Mouse (Mus musculus): ENCODE measurements around the gene Cryz. TPM values are rescaled to one million over a fixed set of nuclear protein-coding genes. Genes with fewer than 3 reads are reported as not detected.

The Cryz gene
- total RNA-seq (2021): 10 to 100 TPM; 18.1 to 20.2 TPM
- long read RNA-seq, transcript Cryz-208 (9 exons, 2,505 nt): major isoform, 10 of 13 reads
- long read RNA-seq, partial matches to known transcripts: 2 of 13 reads
- long read RNA-seq, other reads (novel, unspliced or antisense): 1 of 13 reads

DNA sequence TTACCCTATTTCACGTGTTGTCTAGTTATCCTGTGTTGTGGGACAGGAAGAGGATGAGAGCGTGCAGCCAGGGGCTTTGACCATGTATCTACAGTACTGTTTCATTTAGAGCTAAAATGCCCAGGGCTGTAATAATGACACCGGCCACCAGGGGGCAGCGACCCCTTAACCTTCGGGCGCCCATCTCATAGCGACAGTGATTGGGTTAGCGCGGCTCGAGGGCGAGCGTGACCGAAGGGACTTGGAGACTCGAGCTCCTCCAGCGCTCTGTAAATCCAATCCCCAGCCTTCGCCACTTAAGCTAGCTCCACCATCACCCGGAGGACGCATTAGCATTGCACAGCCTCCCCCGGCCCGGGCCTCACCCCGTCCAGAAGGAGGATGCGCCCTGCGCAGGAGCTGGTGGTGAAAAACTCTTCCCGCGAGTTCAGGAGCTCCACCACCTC is at the start of gene Cryz:
Gene Cryz (plus strand): TSS at position 224 of the 446 bp plus-strand sequence.
- DNase-seq (ENCODE audit: low spot score in 2 of 2): peak; percentile 94

DNA sequence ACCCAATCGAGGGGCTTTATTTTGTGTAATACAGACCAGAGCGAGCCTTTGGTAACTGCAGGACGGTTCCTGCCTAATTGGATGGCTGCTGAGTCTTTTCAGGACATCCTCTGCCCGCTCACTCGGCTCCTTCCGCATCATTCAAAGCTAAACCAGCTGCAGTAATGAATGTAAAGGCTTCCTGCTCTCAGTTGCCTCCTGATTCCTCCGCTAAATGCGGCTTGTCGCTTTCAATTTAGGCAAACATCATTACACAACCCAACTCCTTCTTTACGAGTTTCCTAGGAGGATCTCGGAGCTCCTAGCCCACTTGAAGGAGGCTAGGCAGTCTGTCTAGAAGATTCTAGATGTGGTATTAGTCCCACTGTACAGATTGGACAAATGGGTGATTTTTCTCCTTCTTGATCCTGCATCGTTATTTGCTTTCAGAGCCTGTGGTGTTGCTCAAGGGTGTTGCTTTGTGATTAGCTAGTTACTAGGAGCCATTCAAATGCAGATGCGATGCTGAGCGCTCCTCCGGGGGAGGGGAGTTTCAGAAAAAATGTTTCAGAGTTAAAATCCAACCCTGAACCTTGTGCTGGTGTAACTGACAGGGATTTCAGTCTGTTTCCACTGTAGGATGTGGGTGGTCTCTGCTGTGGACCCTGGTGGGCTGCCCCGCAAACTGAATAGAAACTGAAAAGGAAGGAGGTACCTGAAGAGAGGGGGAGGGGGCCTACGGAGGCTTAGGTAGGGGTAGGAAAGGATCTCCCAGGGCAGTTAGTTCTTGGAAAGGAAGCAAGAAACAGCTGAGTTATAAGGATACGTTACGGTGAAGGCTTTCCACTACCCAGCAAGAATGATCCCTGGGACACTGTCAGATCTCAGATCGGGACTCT is 48.7 kb upstream of the Cryz start:
- no peak for DNase-seq (ENCODE audit: low spot score in 2 of 2)

DNA sequence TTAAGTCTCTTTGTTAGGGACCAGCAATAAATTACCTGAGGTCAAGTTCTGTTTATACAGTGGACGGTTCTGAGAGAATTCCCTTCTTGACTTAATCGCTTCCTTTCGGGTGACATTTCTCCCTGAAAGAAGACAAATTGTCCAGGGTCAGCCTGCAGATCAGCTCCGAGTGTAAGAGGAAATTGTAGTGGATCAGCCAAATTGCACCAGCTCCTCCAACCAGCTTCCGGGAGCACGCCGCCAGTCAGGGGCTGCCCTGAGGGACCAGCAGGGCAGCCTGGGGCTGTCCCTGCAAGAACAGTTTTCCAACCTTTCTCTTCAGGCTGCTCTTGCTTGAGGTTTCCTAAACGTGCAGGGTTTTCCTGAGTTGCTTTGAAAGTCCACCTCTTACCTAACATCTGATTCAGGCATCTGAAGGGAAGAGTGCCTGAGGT is 47.6 kb upstream of the Cryz start:
- DNase-seq (ENCODE audit: low spot score in 2 of 2): no peak

DNA sequence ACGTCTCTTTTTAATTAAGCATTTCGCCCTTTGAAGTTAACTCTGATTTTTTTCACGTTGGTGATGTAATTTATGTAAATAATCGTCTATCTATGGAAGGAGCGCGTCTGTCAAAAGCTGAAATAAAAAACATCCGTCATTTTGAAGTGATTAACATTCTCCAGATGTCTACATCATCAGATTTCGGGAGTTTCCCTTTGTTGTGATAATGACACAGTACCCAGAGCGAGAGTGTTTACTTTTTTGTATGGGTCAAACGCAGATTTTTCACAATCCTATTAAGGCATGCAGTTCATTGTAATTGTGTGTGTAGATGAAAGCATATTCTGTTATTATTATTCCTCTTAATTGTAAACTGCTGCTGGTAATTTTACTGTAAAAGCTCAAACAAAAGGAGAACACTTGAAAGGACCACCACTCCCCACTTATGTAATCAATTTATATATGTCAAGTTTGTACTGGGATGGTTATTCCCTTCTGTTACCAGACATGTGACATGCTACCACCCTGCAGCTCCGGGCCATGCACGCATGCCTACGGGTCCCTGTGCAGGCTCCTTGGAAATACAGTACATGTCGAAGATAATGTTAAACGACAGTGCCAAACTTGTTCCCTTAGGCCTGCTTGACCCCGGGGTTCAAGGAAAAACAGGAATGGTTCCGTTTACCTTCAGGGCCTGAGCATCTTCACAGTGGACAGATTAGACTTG is 46.0 kb upstream of the Cryz start:
- no peak for DNase-seq (ENCODE audit: low spot score in 2 of 2)

DNA sequence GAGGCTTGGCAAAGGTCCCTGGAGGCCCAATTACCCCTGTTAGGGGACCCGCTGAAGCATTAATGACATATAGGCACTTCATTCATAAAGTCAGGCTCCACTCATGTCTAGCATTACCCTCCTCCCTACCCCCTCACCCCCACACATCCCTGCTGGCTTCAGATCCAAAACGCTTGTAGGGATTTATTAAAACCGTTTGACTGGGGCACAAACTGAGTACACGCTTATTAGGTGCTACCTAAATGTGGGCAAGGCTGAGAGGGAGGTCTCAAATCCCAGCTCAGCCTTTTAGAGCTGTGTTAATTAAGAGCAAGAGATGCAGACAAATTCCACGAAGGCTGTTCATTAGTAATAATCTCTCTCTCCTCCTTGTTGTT is 45.5 kb upstream of the Cryz start:
- DNase-seq (ENCODE audit: low spot score in 2 of 2): no peak

DNA sequence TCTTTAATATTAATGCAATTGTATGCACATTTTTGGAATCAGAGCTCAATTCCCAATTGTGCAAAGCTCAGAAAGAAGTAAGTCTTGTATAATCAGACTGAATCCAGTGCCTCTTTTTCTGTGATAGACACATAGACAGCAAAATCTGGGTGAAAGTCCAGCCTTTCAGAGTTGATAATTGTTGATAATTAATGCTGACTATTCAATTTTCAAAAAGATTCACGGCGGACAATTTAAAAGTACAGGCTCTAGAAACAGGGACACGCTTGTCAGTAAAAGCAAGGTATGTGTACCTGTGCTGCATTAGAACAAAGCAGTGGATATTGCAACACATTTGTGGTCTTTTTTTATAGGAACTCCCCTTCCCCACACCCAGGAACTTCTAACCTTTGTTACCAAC is 34.3 kb upstream of the Cryz start:
- DNase-seq (ENCODE audit: low spot score in 2 of 2): no peak

DNA sequence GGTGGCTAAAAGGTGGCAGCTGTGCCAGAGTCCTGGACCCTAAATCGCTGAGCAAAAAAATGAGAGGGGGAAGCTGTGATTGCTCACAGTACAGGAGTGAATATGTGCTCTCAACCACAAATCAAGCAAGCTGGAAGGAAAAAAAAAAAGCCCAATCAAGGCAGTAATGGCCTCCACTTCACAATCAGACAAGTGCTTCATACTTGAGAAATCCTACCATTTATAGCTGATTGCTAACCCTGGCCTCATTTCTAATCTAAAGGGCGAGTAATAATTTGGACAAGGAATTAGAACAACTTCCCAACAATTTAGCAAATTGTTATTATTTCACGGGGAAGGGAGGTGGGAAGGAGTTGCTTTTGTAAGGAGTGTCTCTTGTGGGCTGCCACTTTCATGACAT is 31.1 kb upstream of the Cryz start:
- no peak for DNase-seq (ENCODE audit: low spot score in 2 of 2)

DNA sequence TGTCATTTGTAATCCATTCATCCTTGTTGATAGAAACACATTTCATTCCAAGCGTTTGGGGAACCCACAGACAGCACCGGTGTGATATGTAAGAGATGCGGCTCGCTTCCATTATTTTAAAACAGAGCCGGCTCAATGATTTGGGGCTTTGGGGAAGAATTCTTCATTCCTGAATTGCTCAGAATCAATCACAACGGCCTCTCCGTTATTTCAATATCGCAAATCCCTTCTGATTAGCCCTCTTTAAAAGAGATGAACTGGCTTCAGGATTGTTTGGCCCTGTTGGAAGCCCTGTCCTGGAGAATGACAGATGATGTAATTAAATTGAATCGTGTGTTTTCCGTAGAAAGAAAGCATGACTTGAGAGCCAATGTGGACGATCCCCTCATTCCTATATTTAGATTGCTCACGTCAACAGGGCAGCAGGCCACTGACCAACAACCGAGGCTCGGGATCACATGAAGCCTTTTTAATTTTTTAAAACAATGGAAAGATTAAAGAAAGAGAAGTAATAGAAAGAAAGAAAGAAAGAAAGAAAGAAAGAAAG is 26.4 kb upstream of the Cryz start:
- DNase-seq (ENCODE audit: low spot score in 2 of 2): no peak

DNA sequence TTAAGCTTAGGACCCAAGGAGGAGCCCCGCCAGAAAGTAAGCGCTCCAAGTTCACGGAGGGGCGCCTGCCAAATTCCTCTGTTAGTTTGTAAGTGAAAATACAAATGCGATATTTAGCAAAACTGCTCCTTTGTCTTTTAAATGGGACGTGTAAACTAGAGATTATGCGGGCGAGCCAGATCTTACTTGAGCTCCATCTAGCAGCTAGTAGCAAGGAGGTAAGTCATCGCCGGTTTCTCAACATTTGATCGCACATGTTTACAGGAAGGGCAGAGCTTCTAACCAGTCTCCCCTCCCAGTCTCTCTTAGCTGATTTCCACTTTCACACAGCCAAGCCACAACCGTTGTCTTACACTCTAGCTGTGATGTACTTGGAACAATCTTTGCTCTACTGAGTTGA is 25.7 kb upstream of the Cryz start:
- DNase-seq (ENCODE audit: low spot score in 2 of 2): no peak

DNA sequence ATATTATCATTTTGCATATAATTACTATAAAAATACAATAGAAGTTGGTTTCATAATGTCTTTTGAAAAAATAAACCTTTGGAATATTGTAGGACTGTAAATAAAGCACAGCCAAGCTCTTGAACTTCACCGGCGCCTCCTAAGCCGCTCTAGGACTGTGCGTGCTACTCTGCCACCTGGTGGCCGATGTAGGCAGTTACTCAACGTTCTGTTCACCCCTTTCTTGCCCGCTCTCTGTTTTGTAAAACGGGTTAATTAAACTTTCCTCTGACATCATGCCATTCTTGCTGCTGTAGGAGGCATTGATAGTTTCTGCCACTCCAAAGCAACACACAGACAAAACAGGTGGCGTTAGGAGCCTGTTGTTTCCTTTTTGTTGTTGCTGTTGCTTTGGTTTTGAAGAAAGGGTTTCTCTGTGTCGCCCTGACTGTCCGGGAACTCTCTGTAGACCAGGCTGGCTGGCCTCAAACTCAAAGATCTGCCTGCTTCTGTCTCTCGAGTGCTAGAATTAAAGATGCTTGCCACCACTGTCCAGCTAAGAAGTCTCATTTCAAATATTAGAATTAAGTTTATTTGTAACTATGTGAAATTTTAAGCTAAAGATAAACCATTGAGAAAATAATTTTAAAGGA is 24.1 kb upstream of the Cryz start:
- DNase-seq (ENCODE audit: low spot score in 2 of 2): peak; percentile 81 to 84

DNA sequence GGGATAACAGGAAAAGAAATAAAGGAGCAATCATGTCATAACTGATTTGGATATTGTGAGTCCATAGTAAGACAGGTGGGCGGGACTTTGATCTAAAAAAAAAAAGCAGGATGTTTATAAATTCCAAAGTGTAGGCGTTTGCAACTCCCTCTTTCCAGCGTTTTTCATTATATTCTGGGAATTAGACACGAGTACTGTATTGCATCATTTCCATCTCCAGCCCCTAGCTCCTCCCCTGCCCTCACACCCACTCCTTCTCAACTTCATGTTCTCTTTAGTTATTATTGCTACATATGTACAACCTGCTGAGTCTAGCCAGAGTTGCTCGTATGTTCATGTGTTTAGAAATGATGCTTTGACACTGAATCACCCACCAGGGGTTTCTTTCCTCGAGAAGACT is 22.8 kb upstream of the Cryz start:
- DNase-seq (ENCODE audit: low spot score in 2 of 2): no peak

DNA sequence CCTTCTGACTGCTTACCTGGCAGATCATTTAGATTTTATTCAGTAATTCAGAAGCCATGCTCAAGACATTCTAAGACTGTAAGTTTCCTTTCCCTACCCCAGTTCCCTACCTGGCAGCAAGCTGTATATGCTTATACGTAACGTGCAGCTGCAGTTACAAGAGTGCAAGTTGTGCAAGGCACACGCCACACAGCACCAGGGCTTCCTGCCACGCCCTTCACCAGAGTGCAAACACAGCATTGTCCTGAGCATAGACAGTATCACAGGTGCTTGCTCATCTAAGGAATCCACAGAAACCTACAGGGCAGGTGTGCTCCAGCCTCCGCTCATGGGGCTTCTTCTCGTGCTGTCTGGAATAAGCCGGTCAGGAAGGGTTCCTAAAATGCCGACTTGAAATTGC is 18.6 kb upstream of the Cryz start:
- DNase-seq (ENCODE audit: low spot score in 2 of 2): no peak

DNA sequence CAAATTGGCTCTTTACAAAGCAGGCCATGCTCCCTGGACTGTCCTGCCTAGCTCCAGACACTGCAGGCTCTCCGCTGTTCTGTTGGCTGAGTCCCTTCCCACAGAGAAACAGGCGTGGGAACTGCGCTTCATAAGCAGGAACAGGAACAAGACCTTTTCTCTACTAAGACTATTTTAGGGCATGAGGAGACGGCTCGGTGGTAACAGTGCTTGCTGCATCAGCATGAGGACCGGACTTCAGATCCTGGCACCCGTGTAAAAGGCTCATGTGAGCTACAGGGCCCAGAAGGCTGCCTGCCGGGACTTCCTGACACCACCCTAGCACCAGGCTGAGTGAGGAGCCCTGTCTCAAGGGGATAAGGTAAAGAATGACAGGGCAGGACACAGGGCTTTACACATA is 12.2 kb upstream of the Cryz start:
- DNase-seq (ENCODE audit: low spot score in 2 of 2): no peak

DNA sequence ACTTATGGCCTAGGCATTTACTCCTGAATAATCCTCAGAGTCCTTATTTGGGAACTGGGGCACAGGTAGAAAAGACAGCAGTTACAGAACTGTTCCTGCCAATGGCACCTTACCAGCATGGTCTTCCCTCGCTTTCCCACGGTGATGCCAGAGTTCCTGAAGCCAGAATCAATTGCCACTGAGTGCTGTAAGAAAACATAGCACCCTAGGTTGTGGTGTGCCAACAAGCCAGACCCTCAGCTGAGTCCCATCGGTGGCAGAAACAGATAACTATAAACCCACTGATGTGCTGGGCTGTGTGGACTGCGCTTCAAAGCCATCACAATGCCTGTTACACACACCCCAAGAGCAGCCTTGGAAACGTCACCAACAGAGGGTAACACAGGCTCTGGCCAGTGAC is 5.5 kb upstream of the Cryz start:
- no peak for DNase-seq (ENCODE audit: low spot score in 2 of 2)

DNA sequence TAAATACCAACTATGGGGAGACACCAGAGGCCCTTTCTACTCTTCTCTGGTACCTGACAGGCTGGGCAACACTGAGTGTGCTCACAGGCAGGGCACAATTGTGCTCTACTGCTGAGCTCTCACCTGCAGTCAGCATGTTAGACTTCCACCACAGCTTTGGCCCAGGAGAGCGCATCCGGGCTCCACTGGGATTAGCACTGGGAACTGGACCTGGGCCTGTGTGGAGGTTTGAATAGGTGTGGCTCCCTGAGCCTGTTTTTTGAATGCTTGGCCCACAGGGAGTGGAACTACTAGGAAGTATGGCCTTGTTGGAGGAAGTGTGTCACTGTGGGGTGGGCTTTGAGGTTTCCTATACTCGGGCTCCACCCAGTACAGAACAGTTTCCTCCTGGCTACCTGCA is 4.9 kb upstream of the Cryz start:
- no peak for DNase-seq (ENCODE audit: low spot score in 2 of 2)

DNA sequence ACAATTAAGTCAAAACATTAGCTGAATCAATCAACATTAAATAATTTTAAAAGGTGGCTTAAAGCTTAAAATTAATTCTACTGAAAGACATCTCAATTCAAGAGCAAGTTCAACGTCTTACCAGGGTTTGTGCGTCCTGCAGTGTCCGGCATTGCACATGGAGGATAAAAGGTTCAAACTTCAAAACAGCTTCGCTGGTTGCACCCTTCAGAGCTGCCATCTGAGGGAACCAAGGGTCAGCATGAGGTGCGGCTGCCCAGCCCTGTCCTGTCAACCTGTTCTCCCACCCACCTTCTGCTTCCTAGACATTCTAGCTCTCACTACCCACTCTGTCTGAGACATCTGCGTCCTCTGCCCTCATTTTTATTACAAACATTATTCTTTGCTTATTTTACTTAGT is 2.9 kb upstream of the Cryz start:
- DNase-seq (ENCODE audit: low spot score in 2 of 2): no peak

DNA sequence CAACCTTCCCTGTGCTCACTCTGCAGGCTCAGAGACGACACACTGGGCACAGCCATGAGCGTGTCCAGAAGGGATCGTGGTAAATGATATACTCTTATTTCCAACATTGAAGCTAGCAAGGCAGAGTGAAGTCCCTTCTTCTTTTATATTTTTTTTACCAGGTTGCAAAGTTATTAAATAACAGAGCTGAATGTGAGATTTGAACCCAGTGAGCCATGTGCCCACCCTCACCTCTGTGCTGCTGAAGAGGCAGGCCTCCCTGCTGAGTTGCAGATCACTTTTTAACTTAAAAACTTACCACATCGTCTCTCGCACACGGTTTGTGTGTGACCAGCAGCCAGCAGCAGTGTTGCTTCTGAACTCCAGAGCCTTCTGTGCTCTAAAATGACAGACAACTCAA is 2.4 kb upstream of the Cryz start:
- DNase-seq (ENCODE audit: low spot score in 2 of 2): no peak

DNA sequence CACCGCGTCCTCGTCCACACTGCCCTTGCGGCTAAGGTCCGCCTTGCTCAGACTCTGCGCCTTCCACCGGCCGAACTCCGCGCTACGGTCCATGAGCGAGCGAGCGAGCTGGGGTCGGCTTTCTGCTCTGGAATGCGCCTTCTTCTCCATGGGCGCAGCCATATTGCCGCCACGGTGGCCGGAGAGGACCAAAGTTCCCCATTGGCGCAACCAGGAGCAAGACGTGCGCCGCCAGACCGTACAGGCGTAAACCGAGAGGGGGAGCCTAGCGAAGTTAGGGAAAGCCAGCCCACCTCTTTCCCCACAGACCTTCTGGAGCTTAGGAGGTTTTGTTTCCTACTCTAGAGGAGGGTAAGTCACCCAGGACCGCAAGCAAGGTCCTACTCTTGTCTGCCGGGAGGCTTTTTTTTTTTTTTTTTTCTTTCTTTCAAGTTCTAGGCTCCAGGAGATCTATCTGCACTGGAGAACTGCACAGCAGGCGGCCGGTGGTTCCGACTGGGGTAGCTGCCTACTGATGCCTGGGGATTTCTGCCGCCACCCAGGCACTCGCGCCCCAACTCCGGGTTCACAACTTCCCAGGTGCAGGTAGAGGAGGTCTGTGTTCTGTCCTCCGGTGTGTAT is 533 bp downstream of the Cryz start, which contains the start of gene Tyw3:
Gene Tyw3 (minus strand): TSS at position 171 of the 621 bp plus-strand sequence.
- peak; percentile 98 to 99 for DNase-seq (ENCODE audit: low spot score in 2 of 2)

DNA sequence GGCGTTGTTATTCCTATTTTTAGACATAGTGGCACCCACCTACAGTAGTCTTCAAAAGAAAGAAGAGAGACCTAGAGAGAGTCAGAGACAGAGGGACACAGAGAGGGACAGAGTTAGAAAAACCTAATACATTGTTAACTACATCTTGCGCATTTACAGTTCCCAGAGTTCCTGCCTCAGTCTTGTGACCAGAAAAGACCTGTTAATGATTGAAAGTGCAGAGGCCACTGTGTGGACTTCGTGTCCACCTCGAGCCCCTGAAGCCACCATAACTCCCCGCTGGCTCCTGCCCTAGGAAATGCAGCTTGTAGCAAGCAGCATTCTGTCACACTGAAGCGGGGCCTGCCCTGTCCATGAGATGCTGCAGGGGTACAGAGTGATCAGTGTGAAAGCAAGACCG is 1.1 kb downstream of the Cryz start:
- no peak for DNase-seq (ENCODE audit: low spot score in 2 of 2)

DNA sequence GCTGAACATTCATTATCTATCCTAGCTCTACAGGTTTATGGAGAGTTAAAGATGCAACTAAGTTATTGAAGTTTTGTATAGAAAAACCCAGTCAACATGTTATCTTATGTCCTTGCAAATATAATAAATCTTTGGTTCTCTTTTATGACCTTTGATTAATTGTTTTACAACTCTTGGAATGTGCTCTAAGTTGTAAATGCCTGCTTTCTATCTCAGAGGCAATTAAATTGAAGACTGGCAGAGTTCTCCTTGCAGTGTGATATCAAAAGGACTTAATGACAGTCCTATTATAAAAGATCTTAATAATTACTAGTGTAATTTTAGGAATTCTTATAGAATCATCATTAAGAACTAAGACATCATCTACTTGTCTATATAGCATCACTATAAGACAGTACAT is 5.6 kb downstream of the Cryz start:
- no peak for DNase-seq (ENCODE audit: low spot score in 2 of 2)

DNA sequence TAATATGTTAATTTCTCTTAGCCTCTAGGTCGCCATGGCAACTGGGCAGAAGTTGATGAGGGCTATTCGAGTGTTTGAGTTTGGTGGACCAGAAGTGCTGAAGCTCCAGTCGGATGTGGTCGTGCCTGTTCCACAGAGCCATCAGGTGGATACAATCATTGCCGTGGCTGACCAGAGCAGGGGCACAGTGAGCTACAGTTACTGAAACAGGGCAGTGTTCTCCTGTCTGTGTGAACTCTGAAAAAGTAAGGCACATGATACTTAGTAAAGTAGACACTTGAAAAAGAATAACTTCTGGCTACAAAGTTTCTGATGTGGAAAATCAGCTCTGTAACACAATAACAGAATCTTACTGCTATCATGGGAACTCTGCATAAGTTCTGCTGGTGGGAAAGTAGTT is 8.4 kb downstream of the Cryz start:
- DNase-seq (ENCODE audit: low spot score in 2 of 2): no peak

All from layer of hippocampus, postnatal 10 days (tissue).